Mouse (Mus musculus): ENCODE results near the gene Nrf1.

Gene Nrf1

DNA sequence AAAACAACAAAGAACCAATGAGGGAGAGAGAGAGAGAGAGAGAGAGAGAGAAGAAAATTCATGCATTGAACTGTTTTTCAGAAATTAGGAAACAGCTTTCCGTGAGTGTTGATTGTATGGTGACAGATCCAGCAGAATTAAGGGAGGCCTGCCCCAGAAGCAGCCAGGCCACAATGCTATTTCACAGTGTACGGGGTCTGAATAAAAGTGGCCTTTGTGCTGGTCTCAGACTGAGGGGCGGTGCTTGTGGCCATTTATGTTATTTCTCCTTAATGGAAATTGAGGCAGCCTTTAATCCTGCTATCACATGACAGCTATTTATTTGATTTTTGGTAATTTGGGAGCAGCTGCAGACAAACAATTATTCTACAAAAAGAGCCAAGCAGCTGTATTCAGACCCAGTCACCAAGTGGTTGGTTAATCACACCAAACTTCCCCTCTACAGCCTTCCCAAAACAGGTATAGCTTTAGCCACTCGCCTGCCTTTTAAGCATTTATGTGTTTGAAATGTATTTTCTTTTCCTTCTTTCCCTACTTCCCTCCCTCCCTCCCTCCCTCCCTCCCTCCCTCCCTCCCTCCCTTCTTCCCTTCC lies 31.2 kb downstream of the Nrf1 start:
- DNase-seq (ENCODE audit: low spot score in 2 of 2): no peak

DNA sequence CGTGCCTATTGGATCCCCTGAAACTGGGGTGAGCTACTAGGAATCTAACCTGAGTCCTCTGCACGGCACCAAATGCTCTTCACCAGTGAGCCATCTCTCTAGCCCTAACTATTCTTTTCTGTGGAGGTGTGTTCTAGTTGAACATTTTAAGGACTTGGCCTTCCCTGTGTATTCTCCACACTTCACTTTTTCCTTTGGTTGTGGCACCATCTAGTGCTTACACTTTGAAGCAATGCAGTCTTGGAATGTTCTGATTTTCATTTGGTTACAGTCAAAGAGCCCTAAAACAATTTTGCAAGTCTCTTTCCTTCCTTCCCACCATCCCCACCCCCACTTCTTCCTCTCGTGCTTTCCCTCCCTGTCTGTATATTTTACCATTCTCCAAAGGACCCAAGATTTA lies 33.6 kb downstream of the Nrf1 start:
- DNase-seq (ENCODE audit: low spot score in 2 of 2): no peak

DNA sequence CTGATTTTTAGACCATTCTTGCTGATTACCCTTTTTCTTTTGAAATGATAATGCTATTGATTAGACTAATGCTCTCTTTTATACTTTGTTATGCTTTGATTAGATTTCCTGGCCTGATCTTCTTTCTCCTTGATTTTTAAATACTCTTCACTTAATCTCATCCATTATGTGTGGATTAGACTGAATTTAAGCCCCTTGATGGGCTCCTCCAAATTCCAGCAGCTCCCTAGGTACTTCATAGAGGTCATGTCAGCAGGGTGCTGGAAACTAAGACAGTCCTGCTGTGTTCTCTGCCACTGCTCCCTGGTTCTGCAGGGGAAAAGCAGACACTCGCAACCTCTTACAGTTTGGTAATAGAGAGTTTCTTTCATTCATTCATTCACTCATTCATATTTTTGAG lies 35.5 kb downstream of the Nrf1 start:
- no peak for DNase-seq (ENCODE audit: low spot score in 2 of 2)

DNA sequence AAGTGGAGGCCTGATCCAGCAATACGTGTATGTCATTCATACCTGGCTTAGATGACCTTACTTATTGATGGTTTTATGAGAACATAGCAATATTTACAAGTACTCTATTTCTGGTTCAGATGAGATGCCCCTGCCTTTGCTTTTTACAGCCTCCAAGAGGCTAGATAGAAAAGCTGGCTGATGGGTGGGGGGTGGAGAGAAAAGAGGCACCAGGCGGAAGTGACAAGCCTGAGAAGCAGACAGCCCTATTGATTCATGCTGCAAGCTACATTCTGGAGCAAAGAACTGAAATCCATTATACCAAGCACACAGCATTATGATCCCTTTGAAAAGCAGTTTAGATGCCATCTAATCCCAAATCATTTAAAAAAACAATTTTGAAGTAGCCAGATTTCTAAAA lies 37.6 kb downstream of the Nrf1 start:
- DNase-seq (ENCODE audit: low spot score in 2 of 2): no peak

DNA sequence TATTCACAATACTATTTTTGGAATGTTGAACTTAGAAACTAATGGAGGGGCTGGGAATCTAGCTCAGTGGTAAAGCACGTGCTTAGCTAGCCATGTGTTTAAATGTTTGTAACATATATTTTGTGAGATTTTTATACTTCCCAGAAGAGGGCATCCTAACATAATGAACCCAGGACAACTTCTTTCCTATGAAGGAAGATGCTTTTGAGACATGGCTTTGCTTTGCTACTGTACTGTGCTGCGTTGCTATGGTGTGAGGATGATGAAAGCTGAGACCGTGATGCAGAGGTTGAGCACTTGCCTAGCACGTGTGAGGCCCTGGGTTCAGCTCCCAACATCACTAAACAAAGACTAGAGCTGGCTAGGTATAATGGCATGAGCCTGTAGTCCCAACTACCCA lies 43.4 kb downstream of the Nrf1 start:
- DNase-seq (ENCODE audit: low spot score in 2 of 2): no peak

DNA sequence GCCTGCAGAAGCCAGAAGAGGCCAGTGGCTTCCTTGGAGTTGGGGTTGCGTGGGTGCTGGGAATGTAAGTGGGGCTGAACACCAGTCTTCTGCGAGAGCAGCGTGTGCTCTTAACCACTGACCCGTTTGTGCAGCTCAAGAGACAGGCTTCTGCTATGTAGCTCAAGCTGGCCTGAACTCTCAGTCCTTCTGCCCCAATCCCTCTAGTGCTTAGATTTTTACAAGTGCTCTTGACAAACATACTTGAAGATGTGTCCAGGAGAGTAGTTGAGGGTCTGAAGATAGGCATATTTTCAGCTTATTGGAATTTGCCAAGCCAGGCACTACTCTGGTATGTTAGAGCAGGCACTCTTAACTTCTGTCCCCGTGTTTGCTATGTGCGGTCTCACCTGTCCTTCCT lies 45.0 kb downstream of the Nrf1 start:
- no peak for DNase-seq (ENCODE audit: low spot score in 2 of 2)

DNA sequence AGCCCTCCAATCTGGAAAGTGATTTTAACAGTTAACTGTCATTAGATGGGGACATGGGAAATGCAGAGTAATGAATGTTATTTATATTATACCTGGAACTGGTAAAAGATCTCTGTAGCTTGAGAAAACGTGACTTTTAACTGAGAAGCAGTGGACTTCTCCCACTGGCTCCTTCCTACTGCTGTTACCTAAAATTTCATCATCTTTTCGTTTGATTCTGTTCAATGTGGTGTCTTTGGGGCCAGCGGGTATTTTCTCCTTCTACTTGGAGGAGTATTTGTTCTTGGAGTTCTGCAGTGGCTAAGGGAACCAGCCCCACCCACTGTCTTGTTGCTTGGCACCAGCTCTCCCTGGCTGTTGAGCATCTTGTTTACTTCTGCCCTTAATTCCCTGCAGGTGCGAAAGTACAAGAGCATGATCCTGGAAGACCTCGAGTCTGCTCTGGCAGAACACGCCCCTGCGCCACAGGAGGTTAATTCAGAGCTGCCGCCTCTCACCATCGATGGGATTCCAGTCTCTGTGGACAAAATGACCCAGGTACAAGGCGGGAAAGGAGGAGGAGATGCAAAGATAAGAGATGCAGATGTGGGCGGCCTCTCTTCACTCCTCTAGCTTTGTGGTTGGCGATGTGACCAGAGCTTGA lies 54.1 kb downstream of the Nrf1 start:
- DNase-seq (ENCODE audit: low spot score in 2 of 2): no peak

DNA sequence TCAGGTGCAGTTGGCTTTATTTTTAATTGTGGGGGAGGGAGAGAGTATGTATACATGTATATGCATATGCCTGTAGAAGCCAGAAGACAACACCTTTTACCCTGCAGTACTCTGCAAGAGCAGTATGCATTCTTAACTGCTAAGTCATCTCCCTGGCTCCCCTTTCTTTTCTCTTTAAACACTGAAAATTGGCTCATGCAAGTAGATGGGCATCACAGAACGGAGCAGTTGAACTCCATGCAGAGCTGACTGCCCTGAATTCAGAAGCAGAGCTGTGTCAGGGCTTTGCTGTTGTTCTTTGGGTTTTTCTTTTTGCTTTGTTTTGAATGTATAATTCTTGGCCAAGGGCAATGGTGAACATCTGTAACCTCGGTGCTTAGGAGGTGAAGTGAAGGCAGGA lies 58.3 kb downstream of the Nrf1 start:
- no peak for DNase-seq (ENCODE audit: low spot score in 2 of 2)

DNA sequence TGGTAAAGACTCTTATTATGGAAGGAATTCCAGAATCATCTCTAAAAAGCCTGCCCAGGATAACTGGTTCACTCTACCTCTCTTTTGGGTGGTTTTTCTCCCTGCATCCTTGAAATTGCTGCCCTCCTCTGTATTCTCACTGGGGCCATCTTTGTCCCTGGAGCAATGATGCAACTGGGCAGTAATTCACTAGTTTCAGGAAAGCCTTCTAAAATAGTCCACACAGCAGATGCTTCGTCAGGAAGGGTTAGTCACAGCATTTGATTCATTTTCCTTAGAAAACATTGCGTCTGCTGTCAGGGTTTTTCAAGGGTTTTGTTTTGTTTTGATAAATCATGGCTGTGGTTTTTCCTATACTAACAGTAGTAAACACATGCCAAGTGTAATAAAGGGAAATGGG lies 59.7 kb downstream of the Nrf1 start:
- DNase-seq (ENCODE audit: low spot score in 2 of 2): no peak

DNA sequence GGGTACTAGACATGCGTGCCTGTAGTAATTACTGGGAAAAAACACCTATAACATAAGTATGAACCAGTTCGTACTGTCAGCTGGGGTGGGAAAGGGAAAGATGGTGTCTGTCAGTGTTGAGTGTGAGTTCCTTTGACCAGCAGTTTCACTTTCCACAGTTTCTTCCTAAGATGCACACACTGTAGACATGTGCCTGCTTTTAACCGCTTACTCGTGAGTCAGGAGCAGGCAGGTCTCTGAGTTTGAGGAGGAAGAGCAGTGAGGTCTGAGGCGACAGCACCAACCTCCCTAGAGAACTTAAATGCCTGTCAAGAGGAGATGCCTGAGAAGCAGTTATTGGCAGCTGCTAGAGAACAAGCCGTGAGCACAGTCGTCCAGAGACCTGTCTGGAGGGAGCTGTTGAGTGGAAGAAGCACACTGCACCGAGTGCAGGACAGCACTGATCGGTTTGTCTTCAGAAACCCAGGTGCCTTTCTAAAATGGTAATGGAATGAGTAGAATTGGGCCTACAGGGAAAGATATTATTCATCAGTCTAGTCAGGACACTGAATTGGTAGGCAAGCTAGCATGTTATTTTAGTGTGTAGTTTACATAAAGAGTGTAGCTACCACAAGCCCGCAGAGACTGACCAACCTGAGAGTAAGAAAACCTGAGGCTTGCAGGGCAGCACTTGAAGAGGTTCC lies 62.2 kb downstream of the Nrf1 start:
- DNase-seq (ENCODE audit: low spot score in 2 of 2): no peak

DNA sequence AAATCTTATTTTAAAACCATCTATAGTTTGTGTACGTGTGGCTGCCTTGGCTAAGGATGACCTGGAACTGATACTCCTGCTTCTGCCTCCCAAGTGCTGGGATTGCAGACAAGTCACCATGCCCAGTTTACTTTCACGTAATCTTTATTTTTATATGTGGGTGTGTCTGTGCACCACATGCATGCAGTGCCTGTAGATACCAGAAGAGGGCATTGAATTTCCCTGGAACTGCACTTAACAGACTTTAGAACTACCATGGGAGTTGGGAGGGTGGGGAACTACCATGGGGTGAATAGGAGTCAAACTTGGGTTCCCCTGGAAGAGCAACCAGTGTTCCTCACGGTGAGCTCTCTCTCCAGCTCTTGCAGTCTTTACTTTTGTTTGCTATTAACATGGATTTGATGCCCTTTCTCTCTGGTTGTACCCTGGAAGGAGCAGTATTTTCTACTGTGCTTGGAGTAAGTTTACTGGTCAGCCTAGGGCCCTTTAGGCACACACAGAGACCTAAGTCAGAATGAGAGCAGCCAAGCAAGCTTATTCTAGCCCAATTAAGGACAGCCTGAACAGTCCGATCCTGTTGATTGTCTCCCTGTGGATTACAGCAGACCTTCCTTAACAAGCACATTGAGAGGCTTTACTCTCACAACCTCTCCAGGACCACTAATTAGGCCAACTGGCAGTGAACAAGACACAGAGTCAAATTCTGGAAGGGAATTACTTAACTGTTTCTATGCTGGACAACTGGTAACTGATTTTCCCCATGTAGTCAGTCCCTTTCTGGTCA lies 64.8 kb downstream of the Nrf1 start:
- DNase-seq (ENCODE audit: low spot score in 2 of 2): no peak

DNA sequence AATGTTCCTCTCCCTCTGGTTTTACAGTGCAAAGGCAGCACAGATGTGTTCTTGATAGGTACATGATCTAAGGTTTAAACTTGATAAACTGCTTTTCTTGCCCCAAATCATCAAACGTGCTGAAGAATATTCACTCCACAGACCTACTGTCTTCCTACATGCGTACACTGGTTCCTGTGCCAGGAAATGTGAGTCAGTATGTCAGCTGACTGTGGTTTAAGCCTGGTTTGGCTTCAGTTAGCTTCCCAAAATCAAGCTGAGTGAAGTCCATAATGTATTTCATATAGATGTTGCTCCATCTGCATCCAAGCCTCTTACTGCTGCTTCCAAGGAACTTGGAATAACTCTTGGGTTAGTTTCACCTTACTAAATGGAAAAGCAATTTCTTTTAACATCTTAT lies 66.3 kb downstream of the Nrf1 start:
- no peak for DNase-seq (ENCODE audit: low spot score in 2 of 2)

DNA sequence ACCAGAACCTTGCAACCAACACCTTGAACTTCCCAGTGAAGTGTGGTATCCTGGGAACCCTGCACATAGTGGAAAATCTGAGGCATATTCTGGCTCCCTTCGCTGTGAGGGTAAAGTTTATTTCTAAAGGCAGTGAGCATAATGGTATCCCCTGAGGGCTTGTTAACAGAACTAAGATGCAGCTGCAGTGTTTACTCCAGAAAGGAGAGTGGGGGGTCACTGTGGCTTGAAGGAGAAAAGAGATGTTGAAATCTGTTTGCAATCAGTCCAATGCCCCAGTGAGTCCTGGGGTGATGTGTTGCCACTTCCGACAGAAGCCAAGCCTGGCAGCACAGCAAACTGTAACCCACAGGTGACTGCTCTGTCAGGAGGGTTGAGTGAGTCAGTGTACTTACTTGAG lies 73.4 kb downstream of the Nrf1 start:
- DNase-seq (ENCODE audit: low spot score in 2 of 2): no peak

DNA sequence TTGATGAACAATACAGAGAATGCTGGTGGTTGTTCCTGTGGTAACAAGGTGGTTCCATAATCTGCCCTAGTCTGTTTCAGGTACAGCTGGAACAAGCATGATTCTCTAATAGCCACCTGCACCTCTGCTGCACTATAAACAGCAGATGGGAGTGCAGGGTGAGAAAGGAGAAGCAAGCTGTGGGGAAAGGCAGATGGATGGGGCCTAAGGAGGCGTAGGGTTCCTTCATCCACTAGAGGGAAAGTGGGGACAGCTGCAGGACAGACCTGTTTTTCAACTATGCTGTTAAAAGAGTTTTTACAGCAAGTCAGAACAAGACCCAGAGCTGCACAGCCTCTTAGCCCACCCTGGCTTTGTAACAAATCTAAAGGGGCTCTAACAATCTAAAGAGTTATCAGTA lies 73.8 kb downstream of the Nrf1 start:
- no peak for DNase-seq (ENCODE audit: low spot score in 2 of 2)

DNA sequence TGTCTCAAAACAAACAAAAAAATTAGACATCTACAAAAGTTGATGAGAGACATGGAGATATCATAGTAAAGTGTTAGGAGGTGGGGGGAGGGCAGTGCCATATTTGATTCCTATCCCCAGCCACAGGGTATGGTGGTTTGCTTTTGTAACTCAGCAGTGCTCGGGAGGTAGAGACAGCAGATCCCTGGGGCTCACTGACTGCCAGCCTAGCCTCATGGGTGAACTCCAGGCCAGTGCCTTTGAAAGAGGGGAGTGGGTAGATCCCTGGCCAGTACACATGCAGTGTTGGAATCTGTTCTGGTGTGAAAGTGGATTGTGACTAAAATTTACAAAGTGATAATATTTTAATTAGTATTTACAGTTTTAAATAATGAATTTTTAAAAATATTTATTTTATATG lies 75.6 kb downstream of the Nrf1 start:
- DNase-seq (ENCODE audit: low spot score in 2 of 2): no peak

DNA sequence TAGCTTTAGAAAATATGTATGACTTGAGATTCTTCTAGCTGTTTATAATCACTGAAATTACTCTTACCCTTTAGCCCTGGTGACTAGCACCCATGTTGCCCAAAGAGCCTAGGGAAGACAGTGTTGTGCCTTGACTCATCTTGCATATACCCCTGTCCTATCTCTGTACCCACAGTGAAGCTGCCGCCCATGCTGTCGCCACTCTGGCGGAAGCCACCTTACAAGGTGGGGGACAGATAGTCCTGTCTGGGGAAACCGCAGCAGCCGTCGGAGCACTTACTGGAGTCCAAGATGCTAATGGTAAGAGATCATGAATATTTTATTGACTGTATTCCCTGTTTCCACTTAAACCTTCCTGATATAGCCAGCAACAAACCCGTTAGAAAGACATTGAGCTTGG lies 78.3 kb downstream of the Nrf1 start:
- DNase-seq (ENCODE audit: low spot score in 2 of 2): no peak

DNA sequence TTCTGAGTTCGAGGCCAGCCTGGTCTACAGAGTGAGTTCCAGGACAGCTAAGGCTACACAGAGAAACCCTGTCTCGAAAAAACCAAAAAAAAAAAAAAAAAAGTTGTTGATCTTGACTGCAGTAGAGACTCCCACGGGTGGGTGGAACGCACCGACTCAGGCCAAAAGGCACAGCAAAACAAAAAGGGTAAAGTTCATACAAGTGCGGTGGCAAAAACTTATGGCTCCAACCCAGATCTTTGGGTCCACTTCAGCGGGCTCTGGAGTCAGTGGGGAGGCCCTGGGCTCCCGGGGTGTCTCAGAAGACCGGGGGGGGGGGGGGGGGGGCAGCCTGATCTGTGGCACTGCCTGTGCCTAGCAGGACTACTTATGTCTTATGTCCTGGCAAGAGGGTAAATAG lies 79.0 kb downstream of the Nrf1 start:
- no peak for DNase-seq (ENCODE audit: low spot score in 2 of 2)

DNA sequence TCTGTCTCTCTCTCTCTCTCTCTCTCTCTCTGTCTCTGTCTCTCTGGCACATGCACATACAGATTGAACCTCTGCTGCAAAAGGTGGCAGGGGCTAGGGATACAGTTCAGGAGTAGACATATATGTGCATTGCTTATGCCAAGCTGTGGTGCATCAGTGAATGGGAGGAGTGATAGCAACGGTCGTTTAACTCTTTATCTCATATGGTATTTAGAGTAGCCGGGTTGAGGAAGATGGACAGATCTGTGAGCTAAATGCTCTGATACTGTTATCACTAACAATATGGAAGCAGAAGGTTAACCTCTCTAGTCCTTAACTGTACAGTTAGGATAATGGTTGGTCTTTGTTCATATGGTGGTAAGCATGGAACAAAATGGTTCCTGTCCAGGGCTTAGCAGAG lies 84.6 kb downstream of the Nrf1 start:
- DNase-seq (ENCODE audit: low spot score in 2 of 2): no peak

DNA sequence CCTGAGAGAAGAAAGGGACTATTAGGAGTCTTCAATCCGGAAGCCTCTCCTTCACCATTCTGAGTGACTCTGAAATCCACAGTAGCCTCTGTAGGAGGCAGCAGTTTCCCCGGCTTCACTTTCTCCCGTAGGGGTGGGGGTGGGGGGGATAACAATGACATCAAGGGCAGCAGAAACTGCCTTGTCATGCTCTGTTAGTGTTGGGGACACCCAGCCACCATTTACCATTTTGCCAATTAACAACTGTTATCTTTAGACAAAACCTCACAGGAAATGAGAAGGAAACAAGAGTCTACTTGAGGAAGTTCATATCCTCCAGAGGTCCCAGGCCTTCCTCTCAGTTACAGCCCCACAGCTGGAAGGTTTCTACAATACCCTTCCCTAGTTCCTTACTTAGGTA lies 87.8 kb downstream of the Nrf1 start:
- no peak for DNase-seq (ENCODE audit: low spot score in 2 of 2)

DNA sequence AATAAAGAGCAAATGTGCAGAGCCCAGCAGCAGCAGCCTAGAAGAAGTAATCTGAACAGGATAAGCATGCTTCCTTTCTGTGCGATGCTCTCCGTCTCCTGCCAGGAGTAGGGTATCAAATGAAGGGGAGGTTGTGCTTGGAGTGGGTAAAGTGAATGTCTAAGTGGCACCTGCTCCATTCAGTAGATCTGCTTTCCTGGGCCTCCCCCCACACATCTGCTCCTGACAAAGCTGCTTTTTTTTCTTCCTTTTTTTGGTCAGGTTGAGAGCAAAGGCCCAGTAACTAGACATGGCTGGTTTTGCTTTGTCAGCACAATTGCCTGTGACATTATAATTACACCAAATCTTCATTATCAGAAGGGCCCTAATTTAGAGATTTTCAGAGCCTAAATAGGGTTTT lies 89.4 kb downstream of the Nrf1 start:
- no peak for DNase-seq (ENCODE audit: low spot score in 2 of 2)

DNA sequence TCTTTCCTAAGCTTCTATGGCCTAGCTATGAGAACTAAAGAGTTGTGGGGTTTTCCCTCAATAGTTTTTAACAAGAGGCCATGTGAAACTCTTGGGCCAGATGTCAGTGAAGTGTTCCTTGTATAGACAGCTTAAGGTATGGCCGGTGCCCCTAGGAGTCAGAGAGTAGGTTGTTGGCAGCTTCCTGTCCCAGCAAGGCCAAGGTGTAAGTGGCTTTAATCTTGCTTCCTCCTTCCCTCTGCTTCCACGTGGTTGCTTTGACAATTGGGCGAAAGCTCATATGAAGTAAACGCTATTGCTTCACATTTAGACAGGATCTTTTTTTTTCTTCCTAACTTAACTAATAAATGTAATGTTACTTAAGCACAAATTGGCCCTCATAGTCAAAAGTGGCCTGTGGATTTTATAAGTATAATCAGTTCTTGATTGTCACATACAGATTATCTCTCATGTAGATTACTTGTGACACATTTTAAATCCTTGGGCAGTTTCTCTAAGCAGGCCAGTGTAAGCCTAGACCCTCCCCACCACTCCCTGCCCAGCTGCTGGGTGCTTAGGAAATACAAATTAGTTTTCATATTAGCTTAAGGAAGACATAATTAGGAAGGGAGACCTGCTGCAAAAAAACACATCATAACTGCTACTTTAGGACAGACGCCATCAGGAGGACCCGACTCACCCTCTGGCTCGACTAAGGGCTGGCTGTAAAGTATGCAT lies 91.7 kb downstream of the Nrf1 start:
- no peak for DNase-seq (ENCODE audit: low spot score in 2 of 2)

DNA sequence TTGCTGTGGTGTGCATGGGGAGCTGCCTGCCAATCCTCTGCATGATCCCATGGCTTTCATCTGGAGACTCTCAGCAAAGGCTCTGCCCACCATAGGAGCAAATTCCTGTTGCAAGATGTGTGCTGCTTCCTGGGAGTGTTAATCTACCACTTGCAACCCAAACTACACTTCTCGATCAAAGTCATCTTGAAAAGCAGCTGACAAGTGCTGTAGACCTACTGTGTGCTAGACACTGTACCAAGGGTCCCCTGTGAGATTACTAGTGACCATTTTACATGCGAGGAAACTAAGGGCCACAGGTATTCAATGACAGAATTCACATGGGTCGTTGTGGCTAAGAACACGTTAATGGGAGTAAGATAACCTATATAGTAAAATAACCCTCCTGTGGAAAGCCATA lies 95.5 kb downstream of the Nrf1 start:
- DNase-seq (ENCODE audit: low spot score in 2 of 2): no peak
